Comparison of ENCODE assay signal across 15 mouse cellular contexts in genomic region chr13:55168255-55168654, GRCm38 (mm10). TPM values are rescaled to one million over a fixed set of nuclear protein-coding genes. Genes with fewer than 3 reads are reported as not detected.
DNase-seq lines count a peak whose midpoint lies in the region; ATAC-seq and TF ChIP-seq lines count a peak whose summit lies in the region.
"Had no signal": no experiment of that assay in that cellular context is flagged by ENCODE, and none has a peak within 500 bp of the region (broad histone marks: within the 10 kb centered on the region; RNA-seq: fewer than 3 reads in every experiment).

No protein-coding gene starts in this region.

- H3K9ac ChIP-seq in lung, embryonic 14.5 days: no peak overlapping the region
- H3K9ac ChIP-seq in embryonic facial prominence, embryonic 14.5 days (ENCODE audit: low read depth, low read length): no peak overlapping the region
- no peak overlapping the region for H3K9ac ChIP-seq in intestine, embryonic 15.5 days

- 82% methylated on average over 5 of the region's 5 CpGs for WGBS in lung, embryonic 14.5 days
- 85% methylated on average over 5 of the region's 5 CpGs for WGBS in embryonic facial prominence, embryonic 14.5 days
- WGBS in intestine, embryonic 15.5 days: 87% methylated on average over 5 of the region's 5 CpGs

- H3K4me1 ChIP-seq in lung, embryonic 14.5 days (ENCODE audit: insufficient read depth): peaks cover 7% of the 10 kb centered on the region
- peaks cover 14% of the 10 kb centered on the region for H3K4me1 ChIP-seq in embryonic facial prominence, embryonic 14.5 days (ENCODE audit: control insufficient read depth, insufficient read depth, low read length)
- peaks cover 23% of the 10 kb centered on the region for H3K4me1 ChIP-seq in intestine, embryonic 15.5 days (replicated peaks)

- ATAC-seq in lung, embryonic 14.5 days (ENCODE audit: insufficient read depth): no peak
- no peak for ATAC-seq in embryonic facial prominence, embryonic 14.5 days (ENCODE audit: low read depth)
- no peak for ATAC-seq in intestine, embryonic 15.5 days

- DNase-seq in lung, embryonic 14.5 days: no peak
- no peak for DNase-seq in lung, postnatal 10 days
- DNase-seq in embryonic facial prominence, embryonic 14.5 days (ENCODE audit: low spot score): no peak
- peak; percentile 73 to 83 for DNase-seq in kidney, postnatal 25 days
- DNase-seq in heart, adult 11 months: no peak
- DNase-seq in cerebellum, postnatal 25 days: no peak
- DNase-seq in adrenal gland, postnatal 4 days (ENCODE audit: low spot score in 2 of 2): no peak
- DNase-seq: adrenal gland, postnatal 36 days; cerebellum, adult 11-12 months had no signal

- H3K36me3 ChIP-seq in lung, embryonic 14.5 days (ENCODE audit: insufficient read depth): peaks cover 12% of the 10 kb centered on the region; the same call in 1 of the 2 replicates
- H3K36me3 ChIP-seq in embryonic facial prominence, embryonic 14.5 days (ENCODE audit: control insufficient read depth, insufficient read depth, low read length): no peaks in the 10 kb centered on the region
- H3K36me3 ChIP-seq in intestine, embryonic 15.5 days: no peaks in the 10 kb centered on the region

- H3K27me3 ChIP-seq in lung, embryonic 14.5 days (ENCODE audit: insufficient read depth, low read length): no peaks in the 10 kb centered on the region
- no peaks in the 10 kb centered on the region for H3K27me3 ChIP-seq in embryonic facial prominence, embryonic 14.5 days (replicated peaks; ENCODE audit: control insufficient read depth, insufficient read depth, low read length)
- H3K27me3 ChIP-seq in intestine, embryonic 15.5 days (replicated peaks): no peaks in the 10 kb centered on the region

- no peak overlapping the region for H3K4me3 ChIP-seq in lung, embryonic 14.5 days (ENCODE audit: low read depth, low read length)
- no peak overlapping the region for H3K4me3 ChIP-seq in embryonic facial prominence, embryonic 14.5 days (ENCODE audit: low read depth, low read length)
- no peak overlapping the region for H3K4me3 ChIP-seq in intestine, embryonic 15.5 days (replicated peaks)
- H3K4me3 ChIP-seq: left cerebral cortex, adult 2 months had no signal

- no peaks in the 10 kb centered on the region for H3K9me3 ChIP-seq in lung, embryonic 14.5 days (ENCODE audit: low read depth, low read length)
- no peaks in the 10 kb centered on the region for H3K9me3 ChIP-seq in embryonic facial prominence, embryonic 14.5 days (ENCODE audit: control insufficient read depth, low read length)
- H3K9me3 ChIP-seq in intestine, embryonic 15.5 days: no peaks in the 10 kb centered on the region

- TF ChIP-seq CTCF in lung, embryonic 14.5 days (IDR thresholded peaks at IDR 0.05; ENCODE audit: low read depth): no peak

- H3K4me2 ChIP-seq in lung, embryonic 14.5 days: no peak overlapping the region
- H3K4me2 ChIP-seq in embryonic facial prominence, embryonic 14.5 days (ENCODE audit: low read depth, low read length): peak overlapping the region; percentile 31; the same call in 1 of the 2 replicates
- H3K4me2 ChIP-seq in intestine, embryonic 15.5 days (replicated peaks): no peak overlapping the region

- peak overlapping the region; percentile 63; the same call in 1 of the 2 replicates for H3K27ac ChIP-seq in lung, embryonic 14.5 days (ENCODE audit: low read depth)
- peak overlapping the region; percentile 42; the same call in 1 of the 2 replicates for H3K27ac ChIP-seq in embryonic facial prominence, embryonic 14.5 days (replicated peaks; ENCODE audit: low read depth, low read length)
- peak overlapping the region; percentile 68; the same call in 1 of the 2 replicates for H3K27ac ChIP-seq in intestine, embryonic 15.5 days
- H3K27ac ChIP-seq: left cerebral cortex, adult 2 months had no signal

RNA-seq across cellular contexts. Expression of gene Fgfr4, which starts 15.8 kb away (rescaled TPM):
- 14.6 and 17.3 TPM in 2 replicates for polyA plus RNA-seq in lung, embryonic 14.5 days (2014; fragmentation: Nextera tagmentation; extraction: Ambion mirVana)
- polyA plus RNA-seq in embryonic facial prominence, embryonic 14.5 days (2014; fragmentation: Nextera tagmentation; extraction: Ambion mirVana): 16.4 and 19.9 TPM in 2 replicates
- polyA plus RNA-seq in intestine, embryonic 15.5 days (2015; fragmentation: Nextera tagmentation; extraction: Ambion mirVana): 14.2 and 14.5 TPM in 2 replicates
- total RNA-seq in adrenal gland, postnatal 4 days (2021): 10 to 100 TPM; 35.8 to 39.6 TPM
- total RNA-seq: CH12.LX had no signal

RNA-seq across cellular contexts. Expression of gene Gm17617, which starts 34.9 kb away (rescaled TPM):
- not detected in 2 replicates for polyA plus RNA-seq in lung, embryonic 14.5 days (2014; fragmentation: Nextera tagmentation; extraction: Ambion mirVana)
- polyA plus RNA-seq in embryonic facial prominence, embryonic 14.5 days (2014; fragmentation: Nextera tagmentation; extraction: Ambion mirVana): not detected in 2 replicates
- polyA plus RNA-seq in intestine, embryonic 15.5 days (2015; fragmentation: Nextera tagmentation; extraction: Ambion mirVana): not detected in 2 replicates
- not detected for total RNA-seq in adrenal gland, postnatal 4 days (2021)
- total RNA-seq: adrenal gland, postnatal 36 days; CH12.LX; heart, adult 18-20 months; left cerebral cortex, adult 2 months had no signal
- polyA plus RNA-seq: embryonic facial prominence, embryonic 11.5 days; liver, embryonic 16.5 days had no signal

RNA-seq across cellular contexts. Expression of gene Nsd1, which starts 41.3 kb away (rescaled TPM):
- 70.0 and 80.7 TPM in 2 replicates for polyA plus RNA-seq in lung, embryonic 14.5 days (2014; fragmentation: Nextera tagmentation; extraction: Ambion mirVana)
- 55.0 and 58.7 TPM in 2 replicates for polyA plus RNA-seq in embryonic facial prominence, embryonic 14.5 days (2014; fragmentation: Nextera tagmentation; extraction: Ambion mirVana)
- 49.6 and 52.8 TPM in 2 replicates for polyA plus RNA-seq in intestine, embryonic 15.5 days (2015; fragmentation: Nextera tagmentation; extraction: Ambion mirVana)
- 100 to 1,000 TPM; 168 to 172 TPM for total RNA-seq in adrenal gland, postnatal 4 days (2021)

Comparison
In these comparisons a context has a peak if more than half of its experiments do, and no peak if none do; other contexts are left out.
1. DNase-seq: peak in kidney, postnatal 25 days (2 of 2); none in lung, embryonic 14.5 days (single experiment), lung, postnatal 10 days (single experiment), embryonic facial prominence, embryonic 14.5 days (single experiment), heart, adult 11 months (single experiment), cerebellum, postnatal 25 days (0 of 2) and adrenal gland, postnatal 4 days (0 of 2).
2. Peak in every context shown above with its lines, with median percentiles within 50 percentile points of each other: H3K27ac ChIP-seq.